Mouse (Mus musculus) adrenal gland (tissue): ENCODE results near the gene Ampd3.

Source experiments
- intact Hi-C: fragments of 180-260 bp; cut with DNase I; formaldehyde crosslinking; loops from one replicate; pipeline ENCODE4 v1.15.1; 2025
- microRNA-seq, 2 experiments: library from miRNA; unstranded; fragments of <30 nt; microRNA quantifications; one replicate each; pipeline ENCODE4; 2019

The Ampd3 gene

DNA sequence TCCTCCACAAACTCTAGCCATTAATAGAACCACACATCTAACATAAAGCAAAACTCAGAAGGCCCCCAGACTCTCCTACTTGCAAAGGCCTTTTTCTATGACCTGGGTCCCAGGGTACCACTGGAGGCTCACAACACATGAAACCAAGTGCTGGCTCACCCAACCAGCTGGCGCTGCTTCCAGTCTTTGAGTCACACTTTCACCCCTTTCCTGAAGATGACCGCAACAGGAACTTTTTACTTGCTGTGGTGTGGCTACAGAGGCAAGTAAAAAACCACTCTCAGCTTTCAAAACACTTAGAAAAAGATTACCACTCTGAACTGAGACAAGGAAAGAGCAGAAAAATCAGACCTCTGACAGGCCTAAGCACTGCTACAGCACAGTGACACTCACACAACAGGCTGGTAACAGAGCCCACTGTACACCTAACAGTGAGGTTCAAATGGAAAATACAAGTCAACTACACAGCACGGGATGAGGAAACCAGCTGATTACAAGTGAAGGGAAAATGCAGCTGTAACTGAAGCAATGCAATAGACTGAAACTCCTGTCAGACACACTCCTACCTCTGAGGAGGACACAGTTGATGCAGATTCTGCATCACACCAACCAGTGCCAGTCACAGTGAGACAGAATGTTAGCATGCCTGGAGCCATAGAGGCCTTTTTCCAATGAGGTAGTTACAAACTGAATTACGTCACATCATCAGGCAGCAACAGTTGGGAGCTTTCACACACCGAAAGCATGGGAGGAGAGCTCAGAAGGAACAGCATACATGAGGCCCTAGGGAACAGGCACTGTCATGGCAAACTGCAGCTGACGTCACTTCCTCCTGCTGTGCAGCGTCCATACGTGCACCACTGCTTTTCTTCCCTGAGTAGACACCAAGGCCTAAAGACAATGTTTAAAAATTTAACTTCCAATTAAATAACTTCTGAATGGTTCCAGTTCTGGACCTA is 56.3 kb downstream of the Ampd3 start:
- intact Hi-C loops = no loop called here

DNA sequence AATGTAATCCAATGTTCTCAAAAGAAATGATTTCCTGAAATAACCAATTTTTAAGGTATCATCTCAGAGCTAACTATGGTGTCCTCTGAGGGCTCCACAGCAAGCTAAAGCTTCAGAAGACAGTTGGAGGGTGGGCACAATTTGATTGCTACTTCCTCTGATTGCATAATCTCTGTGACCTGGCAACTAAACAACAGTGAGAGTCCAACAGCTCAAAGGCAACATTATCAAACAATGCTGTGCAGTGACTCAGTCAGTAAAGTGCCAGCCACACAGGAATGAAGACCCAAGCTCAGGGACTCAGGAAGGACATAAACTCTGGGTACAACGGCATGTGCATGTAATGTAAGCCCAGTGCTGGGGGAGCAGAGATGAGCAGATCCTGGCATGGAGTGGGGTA is 65.0 kb downstream of the Ampd3 start:
- intact Hi-C loops = no loop called here

DNA sequence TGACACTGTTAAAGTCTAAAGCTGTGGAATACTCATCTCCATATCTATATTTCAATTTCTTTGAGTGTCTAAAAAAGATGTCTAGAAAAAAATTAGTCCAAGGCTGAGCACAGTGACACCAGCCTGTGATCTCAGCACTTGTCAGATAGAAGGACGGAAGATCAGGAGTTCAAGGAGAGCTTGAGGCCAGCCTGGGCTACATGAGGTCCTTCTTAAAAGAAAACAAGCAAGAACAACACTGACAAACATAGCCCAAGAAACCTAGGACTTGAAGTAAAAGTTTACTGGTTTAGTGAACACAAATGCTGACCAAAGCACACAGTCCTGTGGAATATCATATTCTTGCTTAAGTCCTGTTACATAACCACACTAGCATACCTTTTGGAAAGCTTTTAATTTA is 66.0 kb downstream of the Ampd3 start:
- intact Hi-C loops = no loop called here

GRCm38 (mm10) chr7:110834522-110834921 is 66.5 kb downstream of the Ampd3 start:
- intact Hi-C loops = no loop called here

GRCm38 (mm10) chr7:110840332-110840731 is 72.3 kb downstream of the Ampd3 start:
- intact Hi-C loops = no loop called here

DNA sequence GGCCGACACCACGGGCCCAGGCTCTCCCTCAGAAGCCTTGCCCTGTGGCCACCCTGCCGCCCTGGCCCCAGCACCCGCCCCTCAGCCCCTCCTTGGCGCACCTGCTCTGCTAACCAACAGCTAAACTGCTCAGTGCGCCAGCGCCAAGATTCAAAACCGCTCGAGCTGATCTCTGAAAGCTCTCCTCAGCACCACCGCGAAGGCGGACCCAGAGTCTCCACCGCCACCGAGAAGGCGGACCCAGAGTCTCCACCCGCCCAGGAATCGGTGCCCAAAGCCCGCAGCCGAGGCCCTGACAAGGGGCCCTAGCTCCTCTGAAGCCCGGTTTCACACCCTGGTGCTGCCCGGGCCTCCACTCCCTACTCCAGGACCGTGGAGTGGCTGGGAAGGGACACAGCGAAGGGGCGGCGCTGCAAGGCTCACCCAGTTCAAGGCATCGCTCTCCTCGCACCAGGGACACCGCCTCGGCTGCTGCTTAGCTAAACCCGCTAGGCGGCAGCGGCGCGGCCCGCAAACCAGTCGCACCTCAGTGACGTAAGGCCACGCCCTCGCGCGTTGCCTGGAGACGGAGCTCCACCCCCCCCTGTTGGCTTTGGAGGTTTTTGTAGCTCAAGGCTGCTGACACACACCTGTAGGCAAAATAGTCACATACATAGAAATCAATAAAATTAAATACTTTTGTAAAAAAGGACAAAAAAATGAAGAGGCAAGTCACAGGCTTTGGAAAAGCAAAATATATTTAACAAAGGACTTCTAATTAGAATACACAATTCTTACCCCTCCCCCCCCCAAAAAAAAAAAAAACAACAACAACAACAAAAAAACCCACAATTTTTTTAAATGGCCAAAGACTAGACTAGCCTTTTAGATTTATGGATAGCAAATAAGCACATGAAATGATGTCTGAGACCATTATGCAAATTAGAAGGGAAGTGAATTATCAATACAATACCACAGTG is 76.2 kb downstream of the Ampd3 start, which contains the start of gene Rnf141:
TSS of gene Rnf141 (minus strand) at position 542 of the 959 bp plus-strand sequence.
- intact Hi-C loops = no loop called here

DNA sequence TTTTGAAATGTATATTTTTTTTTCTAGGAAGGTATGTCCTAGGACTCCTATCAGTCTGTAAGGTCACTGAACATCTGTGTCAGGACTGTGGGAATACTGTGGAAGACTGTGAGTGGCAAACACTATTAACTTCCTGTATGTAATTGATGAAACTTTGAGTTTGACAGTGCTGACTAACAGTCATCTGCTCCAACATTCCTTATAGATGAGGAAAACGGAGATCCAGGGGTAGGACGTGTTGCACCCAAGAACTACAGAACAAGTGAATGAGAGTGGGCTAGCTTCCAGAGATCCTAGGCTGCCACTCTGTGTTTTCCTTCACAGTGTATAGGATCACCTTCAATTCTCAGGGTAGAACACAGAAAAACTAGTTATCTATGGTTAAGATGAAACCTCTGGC is 79.3 kb downstream of the Ampd3 start:
- intact Hi-C loops = no loop called here

DNA sequence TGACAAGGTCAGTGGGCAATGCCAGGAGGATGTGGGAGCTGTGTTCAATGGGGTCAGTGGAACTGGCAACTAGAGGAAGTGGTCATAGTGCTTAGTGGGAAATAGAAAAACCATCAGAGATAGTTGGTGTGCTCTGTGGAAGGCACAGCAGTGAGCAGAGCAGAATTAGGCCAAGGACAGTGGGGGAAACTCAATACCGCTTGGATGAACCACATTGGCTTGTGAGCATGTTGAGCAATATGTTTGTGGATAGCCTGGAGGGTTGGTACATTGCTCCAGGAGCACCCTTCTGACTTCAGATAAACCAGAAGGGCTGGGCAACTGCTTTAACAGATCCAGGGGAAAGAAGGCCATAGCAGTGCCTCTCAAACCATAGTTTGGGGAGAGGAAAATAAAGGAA is 80.4 kb downstream of the Ampd3 start:
- intact Hi-C loops = no loop called here

DNA sequence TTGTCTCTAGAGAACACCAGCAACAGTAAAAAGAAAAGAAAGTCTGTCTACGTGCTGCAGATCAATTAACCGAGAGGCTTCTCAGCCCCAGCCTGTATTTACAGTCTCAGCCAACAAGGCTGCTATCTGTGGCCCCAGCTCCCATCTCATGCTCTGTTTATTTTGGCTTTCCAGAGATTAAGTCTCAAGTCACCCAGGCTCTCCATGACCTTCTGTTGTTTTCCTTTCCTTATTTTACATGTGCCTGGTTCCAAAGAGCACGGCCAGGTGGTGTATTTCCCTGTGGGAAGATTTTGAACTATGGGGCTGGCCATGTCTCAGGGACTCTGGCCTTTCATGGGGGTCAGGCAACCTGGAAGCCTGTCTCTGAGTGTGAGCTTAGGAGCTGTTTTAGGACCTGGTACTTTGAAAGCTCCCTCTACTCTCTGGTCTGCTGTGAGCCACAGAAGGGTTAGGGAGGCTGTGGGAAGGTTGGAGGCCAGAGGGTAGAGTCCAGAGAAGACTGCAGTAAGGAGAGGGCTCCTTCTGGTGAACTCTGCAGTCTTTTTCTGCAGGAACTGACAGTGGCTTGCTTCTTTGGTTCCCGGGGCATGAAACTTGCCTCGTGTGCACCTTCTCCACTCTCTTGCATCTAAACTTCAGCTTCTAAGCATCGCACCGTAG is 83.7 kb downstream of the Ampd3 start:
- intact Hi-C loops = no loop called here

DNA sequence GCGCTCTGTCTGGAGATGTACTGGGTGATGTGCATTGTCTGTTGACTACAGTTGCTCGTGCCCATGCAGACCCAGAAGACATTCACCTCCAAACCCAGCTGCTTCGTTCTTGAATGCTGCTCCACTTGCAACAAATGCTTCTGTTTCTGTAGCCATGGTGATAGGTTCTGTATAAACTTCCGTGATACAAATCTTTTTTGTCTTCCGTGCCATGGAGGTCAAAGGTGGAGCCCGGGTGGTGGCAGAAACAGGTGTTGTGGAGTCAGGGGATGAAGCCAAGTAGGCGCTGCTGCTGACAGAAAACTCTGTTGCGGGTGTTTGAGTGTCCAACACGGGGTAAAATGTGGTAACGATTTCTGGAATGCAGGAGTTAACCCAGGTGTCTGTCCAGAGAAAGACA is 85.6 kb downstream of the Ampd3 start:
- intact Hi-C loops = no loop called here

DNA sequence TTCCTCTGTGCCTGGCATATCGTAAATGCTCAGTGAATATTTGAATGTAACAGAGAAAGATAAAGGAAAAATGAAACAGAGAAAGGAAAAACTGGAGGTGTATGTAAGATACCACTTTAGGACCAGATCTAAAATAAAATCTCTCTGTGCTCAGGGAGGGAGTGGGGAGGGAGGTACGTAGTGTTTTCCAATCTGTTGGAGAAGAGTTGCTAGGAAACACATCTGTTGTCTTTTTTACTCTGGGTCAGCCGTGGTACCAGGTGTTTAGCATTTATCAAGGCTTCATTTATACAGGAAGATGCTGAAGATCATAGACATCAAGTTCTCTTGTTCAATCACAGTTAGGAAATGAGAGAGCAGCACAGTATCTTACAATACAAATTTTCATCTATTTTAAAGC is 86.5 kb downstream of the Ampd3 start:
- intact Hi-C loops = no loop called here

DNA sequence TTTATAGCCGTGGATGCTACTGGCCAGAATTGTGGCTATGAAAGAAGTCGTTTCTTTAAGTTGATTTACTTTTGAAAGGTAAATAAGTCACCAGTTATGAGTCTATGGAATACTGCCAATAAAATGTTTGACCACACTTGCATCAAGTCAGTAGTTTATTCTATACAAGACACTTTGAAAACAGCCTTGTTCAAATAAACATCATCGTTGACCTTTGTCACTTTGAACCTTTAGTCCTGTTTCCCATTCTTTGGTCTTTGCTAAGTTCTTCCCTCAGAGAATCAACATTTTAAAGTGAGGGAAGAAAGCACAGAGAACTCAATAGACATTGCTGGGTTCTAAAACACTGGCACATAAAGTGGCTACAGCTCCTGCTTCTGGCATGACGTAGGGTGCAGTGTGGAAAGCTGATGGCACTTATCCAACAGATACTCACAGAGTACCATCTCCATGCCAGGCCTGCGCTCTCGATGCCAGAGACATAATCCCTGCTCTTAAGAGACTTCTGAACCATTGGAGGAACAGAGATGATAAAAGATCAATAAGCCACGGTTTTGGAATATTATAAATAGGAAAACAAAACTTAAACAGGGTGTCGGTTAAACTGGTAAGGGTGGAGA is 87.0 kb downstream of the Ampd3 start:
- intact Hi-C loops = no loop called here

GRCm38 (mm10) chr7:110855604-110856003 is 87.6 kb downstream of the Ampd3 start:
- intact Hi-C loops = no loop called here

DNA sequence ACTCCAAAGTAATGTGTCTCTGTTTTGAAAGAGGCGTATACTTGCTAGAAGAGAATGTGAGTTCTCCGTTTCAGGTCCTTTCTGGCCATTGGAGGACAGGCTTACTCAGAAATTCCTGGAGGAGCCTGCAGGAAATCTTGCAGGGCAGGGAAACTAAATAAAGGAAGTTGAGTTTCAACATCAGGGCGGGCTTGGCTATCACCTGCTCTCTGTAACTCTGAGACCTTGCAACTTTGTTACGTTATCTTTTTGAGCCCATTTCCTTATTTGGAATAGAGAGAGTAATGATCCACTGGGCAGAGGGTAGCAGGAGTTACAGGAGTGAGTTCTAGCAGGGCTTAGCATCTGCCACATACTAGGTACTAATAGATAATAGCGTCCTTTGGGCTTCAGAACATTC is 92.1 kb downstream of the Ampd3 start:
- intact Hi-C loops = no loop called here

Small RNA genes within 50 kb of the gene (microRNA-seq; reads per million reads assigned to microRNA genes)
- gene Gm47282 = 0 to 0.11 reads per million in 2 experiments
